Mouse (Mus musculus) MEL (cell line): ENCODE measurements around the gene Rrm1. TPM values are rescaled to one million over a fixed set of nuclear protein-coding genes. Genes with fewer than 3 reads are reported as not detected.

Experiments
- DNase-seq: peaks from one replicate; pipeline ENCODE4 v3.0.0; 2011; ENCODE audit warnings: low read depth, low spot score
- H3K27ac ChIP-seq: 2 replicates; pipeline ENCODE4 v1.5.1; 2012; ENCODE audit warnings: low read depth, mild to moderate bottlenecking, control low read depth, low read length, moderate library complexity; ENCODE audit not compliant: control insufficient read depth
- H3K27me3 ChIP-seq, 2 experiments: fragments of 150-350 bp in 1 of 2; sonication (generic) in 1 of 2; 2 replicates each; pipeline ENCODE4 v1.6.1; 2012; ENCODE audit warnings: low read length in 2 of 2, mild to moderate bottlenecking in 2 of 2, improper control_type of control experiment in 1 of 2, moderate library complexity in 1 of 2; ENCODE audit not compliant: insufficient read depth in 2 of 2, control insufficient read depth in 1 of 2
- H3K36me3 ChIP-seq, 2 experiments: 2 replicates each; pipeline ENCODE4 v1.6.1; 2012 to 2014; ENCODE audit warnings: low read length in 2 of 2, improper control_type of control experiment in 1 of 2, inconsistent platforms in 1 of 2, mild to moderate bottlenecking in 1 of 2; ENCODE audit not compliant: insufficient read depth in 2 of 2, control insufficient read depth in 1 of 2
- H3K4me1 ChIP-seq, 2 experiments: fragments of 150-350 bp in 1 of 2; sonication (generic) in 1 of 2; 2 replicates each; pipeline ENCODE4 v1.6.1; 2012; ENCODE audit warnings: low read length in 2 of 2, improper control_type of control experiment in 1 of 2, mild to moderate bottlenecking in 1 of 2; ENCODE audit not compliant: insufficient read depth in 2 of 2, control insufficient read depth in 1 of 2
- H3K4me3 ChIP-seq, 2 experiments: fragments of 150-350 bp in 1 of 2; sonication (generic) in 1 of 2; 2 replicates each; pipeline ENCODE4 v1.5.1; 2012; ENCODE audit warnings: low read depth in 2 of 2, low read length in 2 of 2, mild to moderate bottlenecking in 2 of 2, moderate library complexity in 2 of 2, control low read depth in 1 of 2, improper control_type of control experiment in 1 of 2; ENCODE audit not compliant: control insufficient read depth in 1 of 2, insufficient read depth in 1 of 2
- H3K79me2 ChIP-seq: 2 replicates; pipeline ENCODE4 v1.6.1; 2012; ENCODE audit warnings: mild to moderate bottlenecking, low read length, moderate library complexity; ENCODE audit not compliant: control insufficient read depth, poor library complexity, insufficient read depth
- H3K9ac ChIP-seq: 2 replicates; pipeline ENCODE4 v1.6.1; 2012; ENCODE audit warnings: low read depth, mild to moderate bottlenecking, control low read depth, low read length, moderate library complexity; ENCODE audit not compliant: control insufficient read depth, poor library complexity, severe bottlenecking
- H3K9me3 ChIP-seq: fragments of 150-350 bp; sonication (generic); replicated peaks from 2 replicates; pipeline ENCODE4 v1.6.1; 2012; ENCODE audit warnings: mild to moderate bottlenecking, low read length, improper control_type of control experiment, moderate library complexity; ENCODE audit not compliant: insufficient read depth
- CHD2 ChIP-seq: IDR thresholded peaks from 2 replicates; pipeline ENCODE4 v1.6.1; 2011; ENCODE audit warnings: low read length, improper control_type of control experiment
- CTCF ChIP-seq, 3 experiments: IDR thresholded peaks in 2 of 3; conservative IDR thresholded peaks in 1 of 3; 2 replicates each; pipeline ENCODE4 v1.5.1; 2011 to 2012; ENCODE audit warnings: low read length in 3 of 3, low read depth in 2 of 3, mild to moderate bottlenecking in 2 of 3, improper control_type of control experiment in 1 of 3, inconsistent platforms in 1 of 3, mixed read lengths in 1 of 3, moderate library complexity in 1 of 3; ENCODE audit not compliant: control insufficient read depth in 1 of 3, insufficient read depth in 1 of 3, poor library complexity in 1 of 3, severe bottlenecking in 1 of 3
- E2F4 ChIP-seq: IDR thresholded peaks from 2 replicates; pipeline ENCODE4 v1.6.1; 2011; ENCODE audit warnings: low read depth, low read length, improper control_type of control experiment, borderline replicate concordance
- ELF1 ChIP-seq: IDR thresholded peaks from 2 replicates; pipeline ENCODE4 v1.6.1; 2014; ENCODE audit warnings: low read depth, mild to moderate bottlenecking, inconsistent platforms, low read length, improper control_type of control experiment, moderate library complexity
- EP300 ChIP-seq, 2 experiments: IDR thresholded peaks; 2 replicates each; pipeline ENCODE4 v1.6.1; 2011; ENCODE audit warnings: improper control_type of control experiment in 2 of 2, low read length in 2 of 2, low read depth in 1 of 2, mild to moderate bottlenecking in 1 of 2
- ETS1 ChIP-seq: IDR thresholded peaks from 2 replicates; pipeline ENCODE4 v1.6.1; 2012; ENCODE audit warnings: low read depth, mild to moderate bottlenecking, inconsistent platforms, low read length, improper control_type of control experiment, moderate library complexity
- GABPA ChIP-seq: IDR thresholded peaks from 2 replicates; pipeline ENCODE4 v1.6.1; 2012; ENCODE audit warnings: low read depth, mild to moderate bottlenecking, inconsistent platforms, low read length, improper control_type of control experiment, moderate library complexity
- GATA1 ChIP-seq: IDR thresholded peaks from 2 replicates; pipeline ENCODE4 v1.6.1; 2011; ENCODE audit warnings: low read depth, low read length, improper control_type of control experiment
- JUND ChIP-seq: IDR thresholded peaks from 2 replicates; pipeline ENCODE4 v1.6.1; 2011; ENCODE audit warnings: low read depth, mild to moderate bottlenecking, improper control_type of control experiment, low read length
- MAFK ChIP-seq: IDR thresholded peaks from 2 replicates; pipeline ENCODE4 v1.6.1; 2011; ENCODE audit warnings: low read depth, mild to moderate bottlenecking, low read length, improper control_type of control experiment, borderline replicate concordance
- MXI1 ChIP-seq: IDR thresholded peaks from 2 replicates; pipeline ENCODE4 v1.6.1; 2011; ENCODE audit warnings: mild to moderate bottlenecking, low read depth, low read length, improper control_type of control experiment
- MYB ChIP-seq: IDR thresholded peaks from 2 replicates; pipeline ENCODE4 v1.6.1; 2011; ENCODE audit warnings: mild to moderate bottlenecking, low read depth, low read length, improper control_type of control experiment
- MYC ChIP-seq: IDR thresholded peaks from 2 replicates; pipeline ENCODE4 v1.6.1; 2011; ENCODE audit warnings: low read depth, mild to moderate bottlenecking, low read length, improper control_type of control experiment, moderate library complexity
- POLR2A ChIP-seq, 2 experiments: IDR thresholded peaks; 2 replicates each; pipeline ENCODE4 v1.6.1; 2011 to 2012; ENCODE audit warnings: low read length in 2 of 2, mild to moderate bottlenecking in 2 of 2, control low read depth in 1 of 2, improper control_type of control experiment in 1 of 2, low read depth in 1 of 2, moderate library complexity in 1 of 2; ENCODE audit not compliant: control insufficient read depth in 1 of 2, insufficient read depth in 1 of 2, poor library complexity in 1 of 2
- RAD21 ChIP-seq: IDR thresholded peaks from 2 replicates; pipeline ENCODE4 v1.6.1; 2011; ENCODE audit warnings: mild to moderate bottlenecking, low read depth, low read length, improper control_type of control experiment
- RCOR1 ChIP-seq: IDR thresholded peaks from 2 replicates; pipeline ENCODE4 v1.6.1; 2012; ENCODE audit warnings: low read depth, mild to moderate bottlenecking, inconsistent platforms, low read length, improper control_type of control experiment
- SIN3A ChIP-seq: IDR thresholded peaks from 2 replicates; pipeline ENCODE4 v1.6.1; 2012; ENCODE audit warnings: low read length, improper control_type of control experiment, inconsistent platforms
- SMC3 ChIP-seq: IDR thresholded peaks from 2 replicates; pipeline ENCODE4 v1.6.1; 2011; ENCODE audit warnings: low read depth, low read length, improper control_type of control experiment
- TAL1 ChIP-seq: IDR thresholded peaks from 2 replicates; pipeline ENCODE4 v1.6.1; 2012; ENCODE audit warnings: mild to moderate bottlenecking, inconsistent platforms, low read length, moderate library complexity, mixed read lengths
- TBP ChIP-seq: IDR thresholded peaks from 2 replicates; pipeline ENCODE4 v1.8.0; 2011; ENCODE audit warnings: low read depth, low read length, improper control_type of control experiment
- TCF12 ChIP-seq: IDR thresholded peaks from 2 replicates; pipeline ENCODE4 v1.6.1; 2014; ENCODE audit warnings: low read depth, mild to moderate bottlenecking, inconsistent platforms, low read length, improper control_type of control experiment, moderate library complexity
- UBTF ChIP-seq: IDR thresholded peaks from 2 replicates; pipeline ENCODE4 v1.6.1; 2012; ENCODE audit warnings: low read depth, mild to moderate bottlenecking, inconsistent platforms, low read length, improper control_type of control experiment, moderate library complexity, borderline replicate concordance; ENCODE audit not compliant: insufficient read depth
- ZC3H11A ChIP-seq: IDR thresholded peaks from 2 replicates; pipeline ENCODE4 v1.6.1; 2012; ENCODE audit warnings: low read depth, mild to moderate bottlenecking, inconsistent platforms, low read length, improper control_type of control experiment
- ZNF384 ChIP-seq: IDR thresholded peaks from 2 replicates; pipeline ENCODE4 v1.6.1; 2012; ENCODE audit warnings: low read depth, mild to moderate bottlenecking, inconsistent platforms, low read length, improper control_type of control experiment
- polyA plus RNA-seq, 2 experiments: library from polyadenylated mRNA; stranded (reverse) in 1 of 2; unstranded in 1 of 2; fragments of >175 nt in 1 of 2; fragments of >200 nt in 1 of 2; gene quantifications; 2 replicates each; pipeline versions ENCODE4 v1.2.1 to v1.2.4; 2012; ENCODE audit warnings: low replicate concordance in 2 of 2, low read depth in 1 of 2; ENCODE audit not compliant: insufficient read length in 2 of 2, insufficient read depth in 1 of 2, missing spikeins in 1 of 2
- total RNA-seq: library from RNA; depleted of rRNA; stranded (reverse); fragments of 300-350 nt; gene quantifications from 2 replicates; pipeline ENCODE4 v1.2.3, GENCODE M21; 2012

Rrm1 gene
- total and polyA plus RNA-seq, 3 experiments = 147 to 228 TPM; not detected in 1

- Histone ChIP-seq H3K27ac (peak overlapping the region; percentile 44), H3K9me3 (no peaks in the 10 kb centered on the region), H3K9ac (peak overlapping the region; percentile 52), H3K4me3 (peak overlapping the region; percentile 26 to 28), H3K36me3 (peaks cover 30 to 31% of the 10 kb centered on the region in 2 experiments), H3K4me1 (peaks cover 8 to 20% of the 10 kb centered on the region in 2 experiments), H3K79me2 (peaks cover 31% of the 10 kb centered on the region), H3K27me3 (no peaks in the 10 kb centered on the region)
- DNase-seq = peak; percentile 74
- TF ChIP-seq GATA1 = peak; percentile 64
- no peak for TF ChIP-seq RCOR1
- TF ChIP-seq MAFK = peak; percentile 58; the same call in 1 of the 2 replicates
- no peak for TF ChIP-seq MYC
- TF ChIP-seq SMC3 = no peak
- TF ChIP-seq CTCF (IDR thresholded peaks at IDR 0.05 in 2 of 3, conservative IDR thresholded peaks at IDR 0.05 in 1 of 3; ENCODE audit: control insufficient read depth in 1 of 3, insufficient read depth in 1 of 3, low read depth in 2 of 3, low read length in 3 of 3, poor library complexity in 1 of 3, severe bottlenecking in 1 of 3) = no peak
- peak; percentile 11 to 49; a peak in 1 of 4 replicates for TF ChIP-seq EP300 (IDR thresholded peaks at IDR 0.05; ENCODE audit: low read depth in 1 of 2, low read length in 2 of 2)
- TF ChIP-seq MYB = no peak
- no peak for TF ChIP-seq POLR2A (IDR thresholded peaks at IDR 0.05; ENCODE audit: control insufficient read depth in 1 of 2, insufficient read depth in 1 of 2, low read depth in 1 of 2, low read length in 2 of 2, poor library complexity in 1 of 2)
- no peak for TF ChIP-seq E2F4
- TF ChIP-seq UBTF = no peak
- no peak for TF ChIP-seq ELF1
- TF ChIP-seq RAD21 = no peak
- peak; percentile 52 for TF ChIP-seq ETS1
- no peak for TF ChIP-seq TAL1
- TF ChIP-seq CHD2 = no peak
- TF ChIP-seq TBP = no peak
- TF ChIP-seq ZNF384 = no peak
- TF ChIP-seq GABPA = no peak
- peak; percentile 78 for TF ChIP-seq MXI1
- TF ChIP-seq JUND = no peak
- TF ChIP-seq ZC3H11A = no peak
- peak; percentile 63 for TF ChIP-seq SIN3A
- 0 out of 2 replicates have a peak, but pooled peaks have one; percentile 24 for TF ChIP-seq TCF12
Observed at GRCm38 (mm10) chr7:102444301-102444700, 2.8 kb downstream of the Rrm1 start.
